Mouse (Mus musculus): ENCODE measurements around the gene Psmd9. TPM values are rescaled to one million over a fixed set of nuclear protein-coding genes. Genes with fewer than 3 reads are reported as not detected.

The Psmd9 gene
- polyA plus RNA-seq, 1 experiment = 28.4 TPM

- no peak for TF ChIP-seq CTCF (IDR thresholded peaks at IDR 0.05; ENCODE audit: borderline replicate concordance, insufficient read depth, low read depth, low read length)
- DNase-seq = no peak
- Histone ChIP-seq H3K27ac (ENCODE audit: insufficient read depth, low read length) (no peak overlapping the region), H3K27me3 (ENCODE audit: control insufficient read depth, insufficient read depth, low read length) (no peaks in the 10 kb centered on the region), H3K4me3 (replicated peaks; ENCODE audit: insufficient read depth, low read depth, low read length) (no peak overlapping the region), H3K4me1 (ENCODE audit: control insufficient read depth, insufficient read depth, low read length) (no peaks in the 10 kb centered on the region)
- WGBS = 63% methylated on average over 11 of the region's 11 CpGs
These were observed 101.7 kb downstream of the Psmd9 start for GRCm38 (mm10) chr5:123270917-123271316.

GRCm38 (mm10) chr5:123272927-123273326 lies 103.7 kb downstream of the Psmd9 start:
- Histone ChIP-seq H3K27me3 (ENCODE audit: control insufficient read depth, insufficient read depth, low read length) (no peaks in the 10 kb centered on the region), H3K27ac (ENCODE audit: insufficient read depth, low read length) (no peak overlapping the region), H3K4me3 (replicated peaks; ENCODE audit: insufficient read depth, low read depth, low read length) (no peak overlapping the region), H3K4me1 (ENCODE audit: control insufficient read depth, insufficient read depth, low read length) (no peaks in the 10 kb centered on the region; the same call in 1 of the 2 replicates)
- 57% methylated on average over 5 of the region's 5 CpGs for WGBS
- no peak for DNase-seq
- TF ChIP-seq CTCF (IDR thresholded peaks at IDR 0.05; ENCODE audit: borderline replicate concordance, insufficient read depth, low read depth, low read length) = no peak

GRCm38 (mm10) chr5:123276636-123277341 lies 107.6 kb downstream of the Psmd9 start:
- 62% methylated on average over 9 of the region's 9 CpGs for WGBS
- Histone ChIP-seq H3K27ac (ENCODE audit: insufficient read depth, low read length) (no peak overlapping the region), H3K4me3 (replicated peaks; ENCODE audit: insufficient read depth, low read depth, low read length) (no peak overlapping the region), H3K27me3 (ENCODE audit: control insufficient read depth, insufficient read depth, low read length) (no peaks in the 10 kb centered on the region), H3K4me1 (ENCODE audit: control insufficient read depth, insufficient read depth, low read length) (no peaks in the 10 kb centered on the region; the same call in 1 of the 2 replicates)
- TF ChIP-seq CTCF (IDR thresholded peaks at IDR 0.05; ENCODE audit: borderline replicate concordance, insufficient read depth, low read depth, low read length) = no peak
- TF ChIP-seq POLR2A (IDR thresholded peaks at IDR 0.05; ENCODE audit: borderline replicate concordance, insufficient read depth, low read length) = no peak
- DNase-seq = no peak

- no peaks in the 10 kb centered on the region for H3K27me3 ChIP-seq (ENCODE audit: control insufficient read depth, insufficient read depth, low read length)
- H3K4me1 ChIP-seq (ENCODE audit: control insufficient read depth, insufficient read depth, low read length) = no peaks in the 10 kb centered on the region; the same call in 1 of the 2 replicates
- H3K4me3 ChIP-seq (replicated peaks; ENCODE audit: insufficient read depth, low read depth, low read length) = no peak overlapping the region
- no peak overlapping the region for H3K27ac ChIP-seq (ENCODE audit: insufficient read depth, low read length)
- DNase-seq = peak in 1 of 2 experiments; percentile 33
- TF ChIP-seq CTCF (IDR thresholded peaks at IDR 0.05; ENCODE audit: borderline replicate concordance, insufficient read depth, low read depth, low read length) (no peak), POLR2A (IDR thresholded peaks at IDR 0.05; ENCODE audit: borderline replicate concordance, insufficient read depth, low read length) (no peak)
- WGBS = 7% methylated on average over 7 of the region's 7 CpGs
These were observed 108.1 kb downstream of the Psmd9 start for GRCm38 (mm10) chr5:123277342-123277701.

GRCm38 (mm10) chr5:123277704-123278103 lies 108.5 kb downstream of the Psmd9 start:
- no peak overlapping the region for H3K4me3 ChIP-seq (replicated peaks; ENCODE audit: insufficient read depth, low read depth, low read length)
- WGBS = 55% methylated on average over 4 of the region's 4 CpGs
- no peaks in the 10 kb centered on the region for H3K27me3 ChIP-seq (ENCODE audit: control insufficient read depth, insufficient read depth, low read length)
- TF ChIP-seq POLR2A (IDR thresholded peaks at IDR 0.05; ENCODE audit: borderline replicate concordance, insufficient read depth, low read length) (no peak), CTCF (IDR thresholded peaks at IDR 0.05; ENCODE audit: borderline replicate concordance, insufficient read depth, low read depth, low read length) (no peak)
- DNase-seq = no peak
- H3K4me1 ChIP-seq (ENCODE audit: control insufficient read depth, insufficient read depth, low read length) = no peaks in the 10 kb centered on the region; the same call in 1 of the 2 replicates
- H3K27ac ChIP-seq (ENCODE audit: insufficient read depth, low read length) = no peak overlapping the region

GRCm38 (mm10) chr5:123279248-123279647 lies 110.0 kb downstream of the Psmd9 start:
- no peak overlapping the region for H3K27ac ChIP-seq (ENCODE audit: insufficient read depth, low read length)
- no peak for DNase-seq
- 89% methylated on average over 4 of the region's 4 CpGs for WGBS

GRCm38 (mm10) chr5:123281336-123282136 lies 112.3 kb downstream of the Psmd9 start:
- 23% methylated on average over 9 of the region's 9 CpGs for WGBS
- Histone ChIP-seq H3K27me3 (ENCODE audit: control insufficient read depth, insufficient read depth, low read length) (no peaks in the 10 kb centered on the region), H3K4me3 (replicated peaks; ENCODE audit: insufficient read depth, low read depth, low read length) (no peak overlapping the region), H3K4me1 (ENCODE audit: control insufficient read depth, insufficient read depth, low read length) (no peaks in the 10 kb centered on the region; the same call in 1 of the 2 replicates), H3K27ac (ENCODE audit: insufficient read depth, low read length) (no peak overlapping the region)
- TF ChIP-seq POLR2A (IDR thresholded peaks at IDR 0.05; ENCODE audit: borderline replicate concordance, insufficient read depth, low read length) (no peak), CTCF (IDR thresholded peaks at IDR 0.05; ENCODE audit: borderline replicate concordance, insufficient read depth, low read depth, low read length) (no peak)
- peak; percentile 42 to 76 for DNase-seq

More at GRCm38 (mm10) chr5:123279248-123279647, 110.0 kb downstream of the Psmd9 start:
- no peak for TF ChIP-seq POLR2A (IDR thresholded peaks at IDR 0.05; ENCODE audit: borderline replicate concordance, insufficient read depth, low read length)
- no peak for TF ChIP-seq CTCF (IDR thresholded peaks at IDR 0.05; ENCODE audit: borderline replicate concordance, insufficient read depth, low read depth, low read length)
- Histone ChIP-seq H3K4me1 (ENCODE audit: control insufficient read depth, insufficient read depth, low read length) (no peaks in the 10 kb centered on the region; the same call in 1 of the 2 replicates), H3K4me3 (replicated peaks; ENCODE audit: insufficient read depth, low read depth, low read length) (no peak overlapping the region), H3K27me3 (ENCODE audit: control insufficient read depth, insufficient read depth, low read length) (no peaks in the 10 kb centered on the region)

- Histone ChIP-seq H3K4me1 (ENCODE audit: control insufficient read depth, insufficient read depth, low read length) (no peaks in the 10 kb centered on the region; the same call in 1 of the 2 replicates), H3K27me3 (ENCODE audit: control insufficient read depth, insufficient read depth, low read length) (no peaks in the 10 kb centered on the region), H3K27ac (ENCODE audit: insufficient read depth, low read length) (no peak overlapping the region), H3K4me3 (replicated peaks; ENCODE audit: insufficient read depth, low read depth, low read length) (no peak overlapping the region)
- TF ChIP-seq CTCF (IDR thresholded peaks at IDR 0.05; ENCODE audit: borderline replicate concordance, insufficient read depth, low read depth, low read length) = peak; percentile 61
- TF ChIP-seq POLR2A (IDR thresholded peaks at IDR 0.05; ENCODE audit: borderline replicate concordance, insufficient read depth, low read length) = no peak
- 47% methylated on average over 8 of the region's 8 CpGs for WGBS
- DNase-seq = peak; percentile 26 to 39
These were observed 116.0 kb downstream of the Psmd9 start for GRCm38 (mm10) chr5:123285174-123285573.

All from cerebellum, adult 2 months (tissue).